Mouse (Mus musculus) adrenal gland, postnatal 36 days (tissue): ENCODE measurements around the gene Capn1. TPM values are rescaled to one million over a fixed set of nuclear protein-coding genes. Genes with fewer than 3 reads are reported as not detected.

ENCODE experiments used
- DNase-seq, 2 experiments: peaks; one replicate each; pipeline ENCODE4 v3.0.0; 2021; ENCODE audit warnings: mixed read lengths in 1 of 2
- total RNA-seq, 2 experiments: library from RNA; stranded (reverse); gene quantifications; 2 replicates each; pipeline ENCODE4 v1.2.3; 2021

Gene Capn1
- total RNA-seq, 2 experiments from 2014 or later, result 27.9 to 35.6 TPM

DNA sequence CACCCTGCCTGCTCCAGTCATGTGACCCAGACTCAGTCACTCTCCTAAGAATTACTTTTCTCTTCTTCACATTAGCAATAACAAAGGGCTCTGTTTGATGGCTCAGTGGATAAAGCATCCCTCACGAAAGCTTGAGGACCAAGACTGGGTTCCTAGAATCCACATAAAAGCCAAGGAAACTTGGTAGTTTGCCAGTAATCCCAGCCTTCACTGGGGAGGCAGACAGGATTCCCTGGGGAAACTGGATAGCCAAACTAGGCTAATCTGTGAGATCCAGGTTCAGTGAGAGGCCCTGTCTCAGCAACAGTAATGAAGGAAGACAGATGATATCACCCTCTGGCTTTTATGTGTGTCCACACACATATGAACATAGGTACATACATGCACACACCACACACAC lies 24.8 kb downstream of the Capn1 start:
- DNase-seq, result no peak

DNA sequence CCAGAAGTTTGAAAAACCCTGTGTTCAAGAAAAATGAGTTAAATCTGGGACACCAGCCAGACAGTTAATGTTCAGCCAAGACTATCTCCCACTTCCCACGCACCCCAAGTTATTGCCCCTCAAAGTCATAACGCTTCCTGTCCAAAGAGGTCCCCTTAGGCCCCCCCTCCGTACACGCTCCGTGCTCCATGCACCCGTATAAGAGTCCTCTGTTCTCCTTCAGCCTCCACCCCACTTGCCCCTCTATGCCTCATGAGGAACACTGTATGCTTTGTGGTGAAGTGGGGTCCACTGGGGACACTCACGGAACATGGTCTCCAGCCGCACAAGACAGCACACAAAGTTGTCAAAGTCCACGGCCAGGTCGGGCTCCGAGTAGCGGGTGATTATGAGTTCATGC lies 25.7 kb downstream of the Capn1 start:
- no peak for DNase-seq

GRCm38 (mm10) chr19:5989585-5989984 lies 26.1 kb downstream of the Capn1 start:
- DNase-seq, result no peak

- peak; percentile 85 to 91 for DNase-seq
Observed at GRCm38 (mm10) chr19:5988815-5989452, 26.8 kb downstream of the Capn1 start.

- no peak for DNase-seq
Observed at GRCm38 (mm10) chr19:5988027-5988814, 27.5 kb downstream of the Capn1 start.

DNA sequence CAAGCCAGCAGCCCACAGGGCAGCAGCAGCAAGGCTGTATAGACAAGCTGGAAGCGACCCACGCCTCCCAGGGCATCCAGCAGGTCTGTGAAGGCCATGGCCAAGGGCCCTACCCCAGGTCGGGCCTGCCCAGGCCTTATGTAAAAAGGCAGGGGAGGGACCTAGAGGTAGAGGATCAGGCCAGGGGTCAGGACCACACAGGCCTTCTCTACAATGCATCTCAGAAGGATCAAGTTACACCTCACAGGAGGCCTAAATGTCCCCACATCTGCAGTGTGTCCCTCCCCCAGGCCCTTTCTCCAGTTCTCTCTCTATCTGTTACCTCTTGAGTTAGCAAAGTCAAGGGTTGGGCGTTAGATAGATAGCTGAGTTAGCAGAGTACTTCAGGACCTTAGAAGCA lies 29.7 kb downstream of the Capn1 start, which contains the start of gene Slc22a20:
Gene Slc22a20, minus strand, starts transcription at position 101 of the 400 bp plus-strand sequence.
- DNase-seq, result no peak

DNA sequence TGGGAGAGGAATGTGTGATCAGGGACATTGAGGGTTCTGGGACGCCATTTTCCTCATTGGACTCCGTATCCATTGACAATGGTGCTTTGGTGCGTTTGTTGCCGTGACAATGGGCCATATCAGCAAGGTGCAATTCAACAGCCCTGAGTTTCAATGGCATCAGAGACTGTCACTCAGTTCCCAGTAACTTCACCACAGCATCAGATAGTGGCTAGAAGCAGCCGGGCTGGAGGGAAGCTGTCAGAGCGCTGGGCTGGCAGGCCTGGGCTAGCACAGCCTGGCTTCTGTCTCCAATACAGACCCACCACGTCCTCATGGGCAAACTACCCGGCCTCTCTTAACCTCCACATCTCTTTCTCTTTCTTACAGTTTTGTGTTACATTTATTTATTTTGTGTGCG lies 35.2 kb downstream of the Capn1 start:
- no peak for DNase-seq

DNA sequence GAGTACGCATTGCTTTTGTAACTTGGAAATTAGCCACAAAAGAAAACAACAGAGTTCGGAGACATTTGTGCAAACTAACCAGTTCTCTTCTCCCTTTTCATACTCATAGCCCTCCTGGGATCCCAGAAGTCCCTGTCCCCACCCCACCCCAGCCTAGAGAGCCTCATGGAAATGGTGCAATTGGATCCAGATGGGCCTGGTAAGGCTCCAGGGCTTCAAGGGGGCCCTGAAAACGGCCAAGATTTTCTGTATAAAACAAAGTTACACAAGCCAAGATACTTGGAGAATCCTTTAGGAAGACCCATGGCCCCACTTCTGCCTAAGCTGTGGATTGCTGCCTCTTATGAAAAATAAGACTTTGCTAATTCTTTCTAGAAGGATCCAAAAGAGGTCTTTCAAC lies 38.0 kb downstream of the Capn1 start:
- no peak for DNase-seq

- no peak for DNase-seq
Observed at GRCm38 (mm10) chr19:5975676-5976075, 40.0 kb downstream of the Capn1 start.

GRCm38 (mm10) chr19:5975112-5975511 lies 40.6 kb downstream of the Capn1 start:
- DNase-seq, result no peak

- no peak for DNase-seq
Observed at GRCm38 (mm10) chr19:5967664-5968063, 48.0 kb downstream of the Capn1 start.

DNA sequence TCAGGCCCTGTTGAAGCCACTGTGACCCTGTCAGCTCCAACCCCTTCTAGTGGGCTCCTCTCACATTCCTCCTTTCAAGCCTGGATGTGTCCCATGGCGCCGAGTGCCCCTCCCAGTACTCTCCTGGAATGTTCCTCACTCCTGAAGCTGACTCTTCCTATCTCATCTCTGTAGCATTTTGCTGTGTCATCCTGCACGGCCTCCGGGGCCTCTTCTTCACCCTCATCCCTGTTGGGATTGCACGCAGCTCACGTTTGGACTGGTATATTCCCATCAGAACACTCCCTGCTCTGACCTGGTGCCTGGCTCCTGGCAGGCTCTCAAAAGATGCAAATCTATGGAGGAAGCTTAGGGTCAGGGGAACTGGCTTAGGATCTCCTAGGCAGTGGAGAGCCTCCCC lies 48.9 kb downstream of the Capn1 start:
- no peak for DNase-seq

DNA sequence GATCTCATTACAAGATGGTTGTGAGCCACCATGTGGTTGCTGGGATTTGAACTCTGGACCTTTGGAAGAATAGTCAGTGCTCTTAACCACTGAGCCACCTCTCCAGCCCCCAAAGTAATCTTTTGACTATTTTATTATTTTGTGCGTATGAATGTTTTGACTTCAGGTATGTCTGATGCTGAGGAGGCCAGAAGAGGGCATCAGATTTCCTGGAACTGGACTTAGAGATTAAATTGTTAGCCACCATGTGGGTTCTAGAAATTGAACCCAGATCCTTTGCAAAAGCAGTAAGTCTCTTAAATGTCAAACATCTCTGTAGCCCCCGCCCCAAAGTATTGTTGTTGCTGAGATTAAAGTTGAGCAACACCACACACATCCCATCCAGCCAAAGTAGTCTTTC lies 49.8 kb downstream of the Capn1 start:
- DNase-seq, result no peak

DNA sequence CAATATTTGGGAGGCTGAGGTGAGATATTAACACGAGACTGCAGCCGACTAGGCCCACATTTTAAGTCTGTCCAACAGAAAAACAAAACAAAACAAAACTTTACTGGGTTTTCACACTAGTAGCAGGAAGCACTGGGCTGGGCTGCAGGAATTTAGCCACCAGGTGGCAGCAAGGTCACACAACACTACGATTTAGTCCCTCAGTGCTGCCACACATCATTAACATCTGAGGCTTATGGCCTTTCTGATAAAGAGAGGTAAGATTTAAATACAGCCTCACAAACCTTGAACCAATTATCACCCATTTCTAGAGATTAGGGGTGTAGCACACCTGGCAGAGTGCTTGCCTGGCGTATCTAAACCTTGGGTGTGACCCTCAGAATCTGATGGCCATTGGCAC lies 50.4 kb downstream of the Capn1 start:
- peak; percentile 76 to 86 for DNase-seq

GRCm38 (mm10) chr19:5964804-5965203 lies 50.9 kb downstream of the Capn1 start:
- no peak for DNase-seq

DNA sequence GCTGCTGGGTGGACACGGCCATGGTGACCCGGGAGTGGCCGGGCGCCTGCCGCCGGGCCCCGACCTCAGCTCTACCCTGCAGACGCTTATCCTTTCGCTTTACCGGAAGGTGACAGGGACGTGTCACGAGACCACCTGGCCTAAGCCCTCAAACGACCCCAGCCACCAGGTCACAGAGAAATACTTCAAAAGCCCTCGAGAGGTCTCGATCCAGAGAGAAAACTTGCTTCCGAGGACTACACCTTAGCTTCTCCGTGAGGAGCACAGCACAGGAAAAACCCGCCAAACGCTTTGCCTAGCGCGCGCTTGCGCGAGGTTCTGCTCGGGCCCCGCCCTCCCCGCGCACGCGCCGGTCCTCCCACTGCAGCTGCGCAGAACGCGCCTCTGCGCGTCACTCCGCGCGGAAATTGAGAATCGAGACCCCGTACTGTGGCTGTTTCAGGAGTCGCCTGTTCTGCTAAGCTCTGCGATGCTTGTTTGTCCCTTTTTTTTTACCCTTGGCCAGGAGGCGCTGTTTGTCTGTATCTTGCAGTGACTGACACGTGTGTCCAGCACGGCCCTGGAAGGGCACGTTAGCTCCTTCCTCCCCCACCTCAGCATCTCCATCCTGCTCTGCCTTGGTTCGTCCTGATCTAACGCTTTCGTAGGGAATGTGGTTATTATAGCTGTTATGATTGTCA lies 51.7 kb downstream of the Capn1 start, which contains the start of gene Pola2:
Gene Pola2, minus strand, starts transcription at position 320 of the 680 bp plus-strand sequence.
- DNase-seq, result peak; percentile 92 to 95

DNA sequence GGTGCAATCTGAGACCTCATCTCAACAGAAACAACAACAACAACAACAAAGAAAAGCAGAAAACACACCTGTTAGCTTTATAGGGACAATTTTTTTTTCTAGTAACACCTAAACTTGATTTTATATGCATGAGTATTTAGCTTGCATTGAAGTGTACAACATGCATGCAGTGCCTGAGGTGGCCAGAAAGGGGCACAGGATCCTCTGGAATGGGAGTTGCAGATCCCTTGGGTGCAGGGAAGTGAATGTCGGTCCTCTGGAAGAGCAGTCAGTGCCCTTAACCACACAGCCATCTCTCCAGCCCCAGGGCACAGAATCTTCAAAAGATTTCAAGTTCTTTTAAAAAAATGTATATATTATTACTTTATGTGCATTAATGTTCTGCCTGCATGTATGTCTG lies 53.0 kb downstream of the Capn1 start:
- no peak for DNase-seq

DNA sequence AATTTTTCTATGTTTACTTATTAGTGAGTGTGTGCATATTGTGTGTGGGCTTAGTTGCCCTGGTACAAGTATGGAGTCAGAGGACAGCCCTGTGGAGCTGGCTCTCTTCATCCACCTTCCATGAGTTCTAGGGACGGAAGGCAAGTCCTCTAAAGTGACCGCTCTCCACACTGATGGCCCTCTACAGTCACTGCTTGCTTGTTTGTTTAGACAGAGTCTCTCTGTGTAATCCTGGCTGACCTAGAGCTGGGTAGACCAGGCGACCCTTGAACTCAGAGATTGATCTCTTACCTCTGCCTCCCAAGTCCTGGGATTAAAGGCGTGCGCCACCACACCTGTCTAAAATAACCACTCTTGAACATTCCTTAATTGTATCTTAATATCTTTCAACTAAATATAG lies 58.3 kb downstream of the Capn1 start:
- DNase-seq, result no peak

- peak; percentile 86 to 90 for DNase-seq
Observed at GRCm38 (mm10) chr19:5956685-5957084, 59.0 kb downstream of the Capn1 start.

DNA sequence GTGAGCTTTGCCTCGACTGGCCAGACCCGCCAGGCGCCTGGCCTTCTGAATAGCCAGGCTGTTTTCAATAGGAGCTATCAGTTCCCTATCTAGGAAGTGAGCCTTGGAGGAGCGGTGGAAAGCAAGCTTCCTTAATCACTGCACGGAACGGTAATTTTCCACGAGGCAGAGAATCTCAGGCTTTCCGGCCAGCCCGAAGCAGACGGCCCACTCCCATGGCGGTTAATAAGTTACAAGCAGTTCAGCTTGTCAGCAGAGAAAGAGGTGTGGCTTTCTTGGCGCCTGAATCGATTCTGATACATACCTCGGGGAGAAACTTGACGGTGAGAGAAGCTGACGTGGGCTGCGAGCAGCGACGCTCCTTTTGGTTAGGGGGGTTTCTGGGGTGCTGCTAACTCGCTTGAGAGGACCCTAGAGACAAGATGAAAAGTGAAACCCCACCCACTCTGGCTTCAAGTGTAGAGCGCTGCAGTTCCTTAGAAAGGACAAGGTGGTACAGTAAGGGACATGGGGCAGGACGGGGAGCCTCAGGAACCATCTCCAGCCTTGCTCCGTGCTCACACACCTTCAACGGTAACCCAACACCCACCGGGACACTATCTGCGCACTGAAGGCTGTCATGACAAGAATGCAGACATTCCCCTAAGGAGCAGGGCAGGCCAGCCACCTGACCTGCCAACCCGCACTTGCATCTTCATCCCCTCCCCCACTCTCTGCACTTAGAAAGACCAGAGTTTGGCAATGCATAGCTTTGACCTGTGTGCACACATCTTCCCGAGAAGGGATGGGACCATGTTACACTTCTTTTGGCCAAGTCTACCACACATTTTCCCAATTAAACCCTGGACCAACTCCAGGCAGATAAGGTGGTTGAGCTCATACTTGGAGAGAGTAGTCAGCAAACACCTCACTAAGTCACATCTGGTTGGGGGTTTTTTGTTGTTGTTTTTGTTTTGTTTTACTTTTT lies 59.7 kb downstream of the Capn1 start:
- DNase-seq, result no peak

DNA sequence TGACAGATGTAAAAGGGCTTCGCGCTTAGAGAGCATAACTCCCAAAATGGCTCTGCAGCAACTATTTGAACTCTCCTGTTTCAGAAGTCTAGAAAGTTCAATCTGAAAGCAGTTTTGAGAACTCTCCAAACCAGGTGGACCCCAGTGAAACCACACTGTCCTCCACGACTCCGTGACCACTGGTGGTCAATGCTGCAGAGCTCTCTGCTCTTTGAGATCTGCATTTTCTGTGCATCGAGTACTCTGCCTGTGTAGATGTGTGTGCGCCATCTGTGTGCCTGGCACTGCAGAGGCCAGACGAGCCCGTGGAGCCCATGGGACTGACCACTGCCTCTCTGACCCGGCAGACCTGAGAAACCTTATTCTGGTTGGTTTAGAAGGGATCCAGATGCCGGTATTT lies 60.8 kb downstream of the Capn1 start:
- no peak for DNase-seq
